Mouse (Mus musculus) bone marrow, adult 2 months (tissue): ENCODE data around the gene Hpse2.

ENCODE experiments used
- CTCF ChIP-seq: fragments of 200-500 bp; IDR thresholded peaks from 2 replicates; pipeline ENCODE4 v1.5.1; 2011; ENCODE audit warnings: low read length, control low read depth; ENCODE audit not compliant: control insufficient read depth, insufficient read depth
- POLR2A ChIP-seq: fragments of 200-500 bp; IDR thresholded peaks from 2 replicates; pipeline ENCODE4 v1.6.1; 2011; ENCODE audit warnings: low read depth, mild to moderate bottlenecking, control low read depth, low read length, borderline replicate concordance; ENCODE audit not compliant: control insufficient read depth

DNA sequence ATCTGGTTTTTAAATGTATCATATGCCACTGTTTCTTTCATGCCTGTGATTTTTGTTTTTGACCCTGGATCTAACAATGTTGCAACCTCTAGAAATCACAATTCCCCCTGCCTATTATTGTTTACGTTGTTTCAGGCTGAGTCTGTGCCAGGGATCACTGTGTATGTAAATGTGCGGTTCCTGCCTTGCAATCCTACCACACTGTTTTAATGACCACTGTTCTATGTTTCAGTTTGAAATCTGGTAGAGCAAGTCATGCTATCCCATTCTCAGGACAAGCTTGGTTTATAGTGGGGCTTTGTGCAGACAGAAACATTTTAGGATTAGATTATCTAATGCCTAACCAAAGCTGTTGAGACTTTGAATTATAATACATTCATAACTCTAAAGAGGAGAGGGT is 571.9 kb downstream of the Hpse2 start:
- TF ChIP-seq POLR2A (no peak), CTCF (no peak)
